Mouse (Mus musculus) heart, embryonic 10.5 days (tissue): ENCODE results near the gene Il20ra. TPM values are rescaled to one million over a fixed set of nuclear protein-coding genes. Genes with fewer than 3 reads are reported as not detected.
A peak's percentile ranks its signal among the peaks of the same experiment; 100 is the strongest.
"Not testable (repeated sequence)": the region's sequence is repeated elsewhere in the genome, so short reads cannot be mapped to it uniquely, and the experiment has no call there.

Experiments
- DNase-seq: peaks from one replicate; pipeline ENCODE4 v3.0.0-alpha.2; 2017; ENCODE audit warnings: low spot score
- H3K27ac ChIP-seq: fragments of 300-500 bp; sonication (generic); 2 replicates; pipeline ENCODE4 v1.5.1; 2016; ENCODE audit warnings: mild to moderate bottlenecking
- H3K27me3 ChIP-seq: fragments of 300-500 bp; sonication (generic); 2 replicates; pipeline ENCODE4 v1.6.1; 2016; ENCODE audit warnings: mild to moderate bottlenecking; ENCODE audit not compliant: poor library complexity, insufficient read depth, severe bottlenecking
- H3K36me3 ChIP-seq: fragments of 300-500 bp; sonication (generic); 2 replicates; pipeline ENCODE4 v1.6.1; 2016; ENCODE audit warnings: mild to moderate bottlenecking, moderate library complexity
- H3K4me1 ChIP-seq: fragments of 300-500 bp; sonication (generic); 2 replicates; pipeline ENCODE4 v1.6.1; 2016; ENCODE audit warnings: mild to moderate bottlenecking
- H3K4me3 ChIP-seq: fragments of 300-500 bp; sonication (generic); 2 replicates; pipeline ENCODE4 v1.5.1; 2016; ENCODE audit warnings: mild to moderate bottlenecking, moderate library complexity
- H3K9me3 ChIP-seq: fragments of 300-500 bp; sonication (generic); 2 replicates; pipeline ENCODE4 v1.6.1; 2016; ENCODE audit warnings: mild to moderate bottlenecking, moderate library complexity
- WGBS: fragments of 180-500 bp; shearing (Covaris S2); methylation state at CpG from one replicate; pipeline ENCODE4 v1.1.7; 2016; 5-methylcytosine and 5-hydroxymethylcytosine counted together
- polyA plus RNA-seq: library from polyadenylated mRNA; unstranded; fragments of >200 nt; fragmentation: Nextera tagmentation; extraction: Ambion mirVana; gene quantifications from 2 replicates; pipeline ENCODE4 v1.2.1, GENCODE M21; 2016

The Il20ra gene
- polyA plus RNA-seq, 1 experiment from 2014 or later: 0.20 TPM

DNA sequence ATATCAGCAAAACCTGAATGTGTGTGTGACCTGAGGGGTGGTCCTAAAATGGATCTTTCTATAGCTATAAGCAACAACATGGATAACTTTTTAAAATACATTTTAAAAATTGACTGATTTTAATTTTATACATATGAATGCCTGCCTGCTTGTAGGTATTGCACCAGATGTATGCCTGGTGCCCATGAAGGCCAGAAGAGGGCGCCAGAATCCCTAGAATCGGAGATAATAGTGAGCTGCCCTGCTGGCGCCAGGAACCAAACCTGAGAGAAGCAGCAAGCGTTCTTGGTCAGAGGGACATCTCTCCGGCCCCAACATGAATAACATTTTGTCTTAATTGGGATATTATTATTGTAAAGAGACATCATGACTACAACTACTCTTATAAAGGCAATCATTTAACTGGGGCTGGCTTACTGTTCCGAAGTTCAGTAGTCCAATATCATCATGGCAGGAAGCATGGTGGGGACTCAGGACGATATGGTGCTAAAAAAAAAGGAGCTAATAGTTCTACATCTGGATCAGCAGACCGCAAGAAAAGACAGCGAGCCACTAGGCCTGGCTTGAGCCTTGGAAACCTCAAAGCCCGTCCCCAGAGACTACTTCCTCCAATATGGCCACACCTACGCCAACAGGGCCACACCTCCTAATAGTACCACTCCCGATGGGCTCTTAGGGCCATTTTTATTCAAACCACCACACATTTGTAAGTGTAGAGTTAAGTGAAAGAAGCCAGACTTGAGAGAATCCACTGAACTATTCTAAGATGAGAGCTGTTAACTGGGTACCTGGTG, 3.9 kb upstream of the Il20ra start:
- 51% methylated on average over 12 of the region's 12 CpGs for WGBS

DNA sequence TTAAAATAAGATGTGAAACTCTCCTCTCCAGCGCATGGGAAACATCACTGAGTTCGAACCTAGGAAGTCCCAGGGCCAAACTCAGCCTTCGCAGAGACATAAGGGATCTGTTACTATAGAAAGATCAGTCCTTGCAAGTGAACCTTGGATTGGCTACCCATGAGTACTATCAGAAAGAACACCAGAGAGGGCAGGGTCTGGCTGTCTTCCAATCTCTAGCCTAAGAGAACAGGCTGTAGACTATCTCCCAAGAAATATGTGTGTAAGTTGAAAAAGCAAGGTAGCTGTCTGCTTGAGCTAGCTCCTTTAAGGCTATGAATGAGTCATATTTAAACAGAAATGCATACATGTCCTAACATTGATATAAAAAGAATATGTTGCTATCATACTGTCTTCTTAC, 1.4 kb upstream of the Il20ra start:
- WGBS: 64% methylated on average over 3 of the region's 3 CpGs
- Histone ChIP-seq H3K36me3 (no peaks in the 10 kb centered on the region), H3K4me1 (peaks cover 15% of the 10 kb centered on the region; the same call in 1 of the 2 replicates), H3K9me3 (no peaks in the 10 kb centered on the region), H3K4me3 (no peak overlapping the region), H3K27me3 (peaks cover 46% of the 10 kb centered on the region), H3K27ac (no peak overlapping the region)
- DNase-seq: no peak

More for the DNA sequence above, 3.9 kb upstream of the Il20ra start:
- no peak overlapping the region for H3K4me3 ChIP-seq
- H3K4me1 ChIP-seq: peaks cover 12% of the 10 kb centered on the region; the same call in 1 of the 2 replicates
- H3K36me3 ChIP-seq: no peaks in the 10 kb centered on the region
- DNase-seq: peak; percentile 73
- H3K27me3 ChIP-seq: peaks cover 25% of the 10 kb centered on the region
- no peaks in the 10 kb centered on the region for H3K9me3 ChIP-seq
- H3K27ac ChIP-seq: no peak overlapping the region

DNA sequence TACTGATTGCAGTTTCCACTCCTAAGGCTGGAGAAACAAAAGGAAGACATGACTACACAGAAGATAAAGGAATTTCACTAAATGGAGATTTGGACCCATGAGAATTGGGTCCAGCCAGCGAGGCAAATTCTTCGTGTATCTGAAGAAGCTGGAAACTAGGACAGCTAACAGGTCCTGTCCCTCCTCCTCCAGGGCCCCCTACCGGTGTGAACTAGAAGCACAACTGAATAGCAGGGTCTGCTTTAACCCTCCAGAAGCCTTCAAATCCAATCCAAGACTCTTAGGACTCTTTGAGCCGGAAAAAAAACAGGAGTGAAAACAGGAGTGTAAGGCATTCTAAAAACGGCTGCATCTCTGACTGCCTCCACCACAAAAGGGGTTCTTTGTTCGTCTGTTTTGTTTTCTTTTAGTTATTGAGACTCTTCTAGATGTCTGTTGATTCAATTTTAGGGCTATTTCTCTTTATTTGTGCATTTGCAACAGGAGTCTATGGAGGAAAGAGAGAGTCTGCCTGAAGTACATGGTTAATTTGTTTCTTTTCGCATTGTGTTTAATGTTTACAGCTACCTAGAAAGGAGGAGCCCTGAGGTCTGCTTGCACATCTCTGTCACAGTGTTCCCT, 709 bp upstream of the Il20ra start:
- H3K27me3 ChIP-seq: peaks cover 48% of the 10 kb centered on the region
- H3K9me3 ChIP-seq: no peaks in the 10 kb centered on the region
- DNase-seq: peak; percentile 42
- H3K27ac ChIP-seq: no peak overlapping the region
- H3K4me3 ChIP-seq: no peak overlapping the region
- whole genome bisulfite sequencing: 46% methylated on average over 7 of the region's 7 CpGs
- no peaks in the 10 kb centered on the region for H3K36me3 ChIP-seq
- H3K4me1 ChIP-seq: peaks cover 21% of the 10 kb centered on the region

GRCm38 (mm10) chr10:19718627-19719026, 6.3 kb downstream of the Il20ra start:
- WGBS: 75% methylated on average over 3 of the region's 3 CpGs
- Histone ChIP-seq H3K27ac (no peak overlapping the region), H3K9me3 (no peaks in the 10 kb centered on the region), H3K27me3 (peaks cover 40% of the 10 kb centered on the region), H3K36me3 (no peaks in the 10 kb centered on the region), H3K4me3 (no peak overlapping the region), H3K4me1 (peaks cover 14% of the 10 kb centered on the region)
- DNase-seq: peak; percentile 50

- no peak for DNase-seq
- Histone ChIP-seq H3K4me1 (no peaks in the 10 kb centered on the region), H3K36me3 (no peaks in the 10 kb centered on the region), H3K27ac (no peak overlapping the region), H3K9me3 (no peaks in the 10 kb centered on the region), H3K4me3 (no peak overlapping the region), H3K27me3 (peaks cover 13% of the 10 kb centered on the region; the same call in 1 of the 2 replicates)
- WGBS: 73% methylated on average over 3 of the region's 3 CpGs
Observed at GRCm38 (mm10) chr10:19722320-19722719, 9.9 kb downstream of the Il20ra start.

DNA sequence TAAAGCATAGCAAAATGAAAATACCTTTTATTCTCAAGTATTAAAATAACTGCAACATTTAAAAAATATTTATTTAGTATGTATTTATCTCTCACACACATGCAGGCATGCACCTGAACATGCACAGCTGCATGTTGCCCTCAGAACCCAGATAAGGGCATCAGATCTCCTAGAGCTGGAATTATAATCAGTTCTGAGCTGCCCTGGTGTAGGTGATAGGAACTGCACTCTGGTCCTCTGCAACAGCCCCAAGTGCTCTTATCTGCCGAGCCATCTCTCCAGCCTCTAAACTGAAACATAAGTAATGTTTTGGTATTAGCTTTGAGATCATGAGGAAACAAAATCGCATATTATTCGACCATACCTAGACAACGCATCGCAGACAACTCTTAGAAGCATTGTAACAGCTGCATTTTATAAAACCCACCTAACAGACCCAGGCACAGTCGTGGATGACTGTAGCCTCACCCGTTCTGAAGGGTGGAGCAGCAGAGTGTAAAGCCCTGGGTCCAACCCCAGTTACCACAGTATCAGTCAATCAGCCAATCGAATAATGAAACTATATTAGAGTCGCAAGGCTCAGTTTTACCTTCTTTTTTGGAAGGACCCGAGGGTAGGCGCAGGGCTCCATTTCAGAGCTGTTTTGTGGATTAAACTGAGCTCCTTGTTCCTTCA, 11.9 kb downstream of the Il20ra start:
- Histone ChIP-seq H3K27me3 (peaks cover 3% of the 10 kb centered on the region; the same call in 1 of the 2 replicates), H3K4me3 (no peak overlapping the region), H3K36me3 (no peaks in the 10 kb centered on the region), H3K27ac (no peak overlapping the region), H3K9me3 (no peaks in the 10 kb centered on the region), H3K4me1 (no peaks in the 10 kb centered on the region)
- WGBS: 84% methylated on average over 11 of the region's 11 CpGs
- peak; percentile 68 for DNase-seq

GRCm38 (mm10) chr10:19738442-19738841, 26.1 kb downstream of the Il20ra start:
- not testable (repeated sequence) for H3K4me1 ChIP-seq, H3K36me3 ChIP-seq, H3K27ac ChIP-seq, DNase-seq, H3K9me3 ChIP-seq, H3K4me3 ChIP-seq, H3K27me3 ChIP-seq
- 79% methylated on average over 2 of the region's 2 CpGs for WGBS

- Histone ChIP-seq H3K27me3 (no peaks in the 10 kb centered on the region), H3K27ac (no peak overlapping the region), H3K4me3 (no peak overlapping the region), H3K9me3 (no peaks in the 10 kb centered on the region), H3K36me3 (no peaks in the 10 kb centered on the region), H3K4me1 (no peaks in the 10 kb centered on the region)
- 34% methylated on average over 1 of the region's 1 CpGs for WGBS
- DNase-seq: no peak
Observed at GRCm38 (mm10) chr10:19745662-19746061, 33.3 kb downstream of the Il20ra start.

GRCm38 (mm10) chr10:19746156-19746555, 33.8 kb downstream of the Il20ra start:
- Histone ChIP-seq H3K9me3 (no peaks in the 10 kb centered on the region), H3K27ac (no peak overlapping the region), H3K36me3 (no peaks in the 10 kb centered on the region), H3K4me3 (no peak overlapping the region), H3K27me3 (no peaks in the 10 kb centered on the region), H3K4me1 (no peaks in the 10 kb centered on the region)
- WGBS: 76% methylated on average over 1 of the region's 1 CpGs
- no peak for DNase-seq

DNA sequence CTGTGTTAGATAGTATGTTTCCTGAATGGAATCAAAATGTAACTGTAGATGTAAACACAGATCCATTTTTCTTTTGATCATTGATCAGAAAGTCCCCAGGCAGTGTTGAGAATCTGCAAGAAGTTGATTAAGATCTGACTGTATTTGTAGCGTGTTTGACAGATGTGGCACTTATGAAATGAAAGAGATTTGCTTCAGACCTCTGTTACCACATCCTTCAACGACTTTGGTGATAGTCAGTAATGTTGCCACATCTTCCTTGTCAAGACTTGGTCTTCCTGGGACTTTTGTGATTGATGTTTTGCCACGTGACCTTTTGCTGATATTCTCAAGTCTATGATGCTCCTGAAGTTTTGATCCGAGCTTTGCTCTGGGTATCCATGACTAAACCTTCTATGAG, 35.3 kb downstream of the Il20ra start:
- Histone ChIP-seq H3K27ac (no peak overlapping the region), H3K4me3 (no peak overlapping the region), H3K27me3 (no peaks in the 10 kb centered on the region), H3K4me1 (no peaks in the 10 kb centered on the region), H3K36me3 (no peaks in the 10 kb centered on the region), H3K9me3 (no peaks in the 10 kb centered on the region)
- 74% methylated on average over 4 of the region's 4 CpGs for WGBS
- no peak for DNase-seq

DNA sequence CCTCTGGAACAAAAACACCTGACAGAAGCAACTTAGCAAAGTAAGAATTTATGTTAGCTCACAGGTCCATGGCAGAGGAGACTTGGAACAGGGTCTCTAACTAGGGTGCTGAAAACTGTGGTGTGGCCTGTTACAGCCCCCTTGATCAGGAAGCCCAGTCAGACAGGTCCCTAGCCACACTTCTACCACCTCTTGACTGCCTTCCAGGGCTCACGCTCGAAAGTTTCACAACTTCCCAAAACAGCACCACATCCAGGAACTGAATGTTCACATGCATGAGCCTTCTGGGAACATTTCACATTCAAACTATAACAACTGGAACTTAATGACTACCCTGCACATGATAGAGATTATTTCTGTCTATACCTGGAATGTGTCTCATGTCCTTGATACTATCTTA, 53.1 kb downstream of the Il20ra start:
- WGBS: 76% methylated on average over 2 of the region's 2 CpGs
- no peak for DNase-seq
- H3K4me1 ChIP-seq: no peaks in the 10 kb centered on the region

DNA sequence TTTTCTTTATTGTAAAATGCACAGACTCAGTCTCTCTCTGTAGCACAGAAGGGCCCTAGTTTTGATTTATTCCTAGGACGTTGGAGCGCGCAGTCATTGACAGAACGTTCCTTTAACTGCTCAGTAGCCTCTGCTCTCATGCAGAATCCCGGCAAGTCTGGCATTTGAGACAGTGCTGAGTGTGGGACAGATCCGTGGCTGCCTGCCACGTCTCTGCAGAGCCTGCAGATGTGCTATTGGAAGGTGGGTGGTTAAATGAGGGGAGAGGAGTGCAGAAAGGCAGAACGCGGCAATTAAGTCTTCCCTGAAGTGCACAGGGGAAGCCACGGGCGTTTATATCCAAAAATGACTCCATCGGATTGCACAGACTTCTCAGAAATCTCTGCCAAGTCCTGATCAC, 66.7 kb downstream of the Il20ra start:
- 65% methylated on average over 12 of the region's 12 CpGs for WGBS
- no peaks in the 10 kb centered on the region for H3K9me3 ChIP-seq
- H3K27ac ChIP-seq: no peak overlapping the region
- no peak for DNase-seq
- H3K27me3 ChIP-seq: no peaks in the 10 kb centered on the region
- no peaks in the 10 kb centered on the region for H3K4me1 ChIP-seq
- H3K4me3 ChIP-seq: no peak overlapping the region; the same call in 1 of the 2 replicates
- no peaks in the 10 kb centered on the region for H3K36me3 ChIP-seq

More for the DNA sequence above, 53.1 kb downstream of the Il20ra start:
- no peak overlapping the region for H3K4me3 ChIP-seq
- H3K27me3 ChIP-seq: no peaks in the 10 kb centered on the region
- H3K9me3 ChIP-seq: no peaks in the 10 kb centered on the region
- no peak overlapping the region for H3K27ac ChIP-seq
- no peaks in the 10 kb centered on the region for H3K36me3 ChIP-seq

DNA sequence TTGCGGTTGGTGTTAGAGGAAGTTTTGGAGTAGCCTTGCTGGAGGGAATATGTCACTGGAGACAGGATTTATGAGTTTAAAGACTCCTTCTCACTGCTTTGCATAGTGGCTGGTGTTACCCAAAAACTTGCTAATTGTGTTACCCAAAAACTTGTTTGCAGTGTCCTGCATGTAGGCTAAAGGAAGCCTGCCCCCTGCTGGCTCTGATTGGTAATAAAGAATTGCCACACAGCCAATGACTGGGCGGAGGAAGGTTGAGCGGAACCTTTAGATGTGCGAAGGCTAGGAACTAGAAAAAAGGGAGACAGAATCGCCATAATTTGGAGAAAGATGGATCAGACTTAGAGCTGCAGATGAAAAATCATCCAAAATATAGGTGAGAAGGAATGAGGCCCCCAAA, 69.0 kb downstream of the Il20ra start:
- H3K4me1 ChIP-seq: no peaks in the 10 kb centered on the region
- DNase-seq: no peak
- 84% methylated on average over 5 of the region's 5 CpGs for WGBS

More for the DNA sequence above, 69.0 kb downstream of the Il20ra start:
- no peaks in the 10 kb centered on the region for H3K9me3 ChIP-seq
- H3K27me3 ChIP-seq: no peaks in the 10 kb centered on the region
- H3K27ac ChIP-seq: no peak overlapping the region
- no peak overlapping the region for H3K4me3 ChIP-seq
- H3K36me3 ChIP-seq: no peaks in the 10 kb centered on the region
